Mouse (Mus musculus) heart, adult 2 months (tissue): ENCODE data around the gene Stat3. TPM values are rescaled to one million over a fixed set of nuclear protein-coding genes. Genes with fewer than 3 reads are reported as not detected.

ENCODE experiments used
- DNase-seq, 2 experiments: peaks; one replicate each; pipeline ENCODE4 v3.0.0; 2021
- H3K27ac ChIP-seq: fragments of 200-600 bp; 2 replicates; pipeline ENCODE4 v1.8.1; 2022
- H3K27me3 ChIP-seq: fragments of 200-500 bp; 2 replicates; pipeline ENCODE4 v1.6.1; 2012; ENCODE audit warnings: mild to moderate bottlenecking, low read length, inconsistent platforms, mixed read lengths; ENCODE audit not compliant: control insufficient read depth, insufficient read depth
- H3K36me3 ChIP-seq: fragments of 200-500 bp; 2 replicates; pipeline ENCODE4 v1.6.1; 2012; ENCODE audit warnings: low read length, inconsistent platforms; ENCODE audit not compliant: control insufficient read depth, insufficient read depth
- H3K4me1 ChIP-seq: fragments of 200-500 bp; 2 replicates; pipeline ENCODE4 v1.6.1; 2011; ENCODE audit warnings: low read length; ENCODE audit not compliant: control insufficient read depth, insufficient read depth
- H3K4me3 ChIP-seq: fragments of 200-600 bp; 2 replicates; pipeline ENCODE4 v1.8.1; 2022
- H3K79me2 ChIP-seq: fragments of 200-500 bp; replicated peaks from 2 replicates; pipeline ENCODE4 v1.6.1; 2012; ENCODE audit warnings: mild to moderate bottlenecking, inconsistent platforms, low read length, moderate library complexity, mixed read lengths; ENCODE audit not compliant: control insufficient read depth, insufficient read depth
- H3K9ac ChIP-seq: fragments of 200-500 bp; 2 replicates; pipeline ENCODE4 v1.6.1; 2012; ENCODE audit warnings: low read depth, mild to moderate bottlenecking, control low read depth, inconsistent platforms, low read length, mixed read lengths
- CTCF ChIP-seq: fragments of 200-600 bp; IDR thresholded peaks from 2 replicates; pipeline ENCODE4 v1.8.1; 2022; ENCODE audit warnings: antibody characterized with exemption, mild to moderate bottlenecking, moderate library complexity
- EP300 ChIP-seq: fragments of 200-500 bp; IDR thresholded peaks from 2 replicates; pipeline ENCODE4 v1.6.1; 2011; ENCODE audit warnings: low read depth, low read length, control low read depth; ENCODE audit not compliant: insufficient read depth
- POLR2A ChIP-seq: fragments of 200-500 bp; IDR thresholded peaks from 2 replicates; pipeline ENCODE4 v1.6.1; 2011; ENCODE audit warnings: mild to moderate bottlenecking, low read depth, low read length, control low read depth; ENCODE audit not compliant: insufficient read depth
- WGBS: fragments of 180-500 bp; shearing (Covaris S2); methylation state at CpG from one replicate; pipeline ENCODE4 v1.1.7; 2018; 5-methylcytosine and 5-hydroxymethylcytosine counted together
- intact Hi-C: fragments of 180-260 bp; cut with DNase I; formaldehyde crosslinking; loops from one replicate; pipeline ENCODE4 v1.15.1; 2025
- polyA plus RNA-seq: library from polyadenylated mRNA; depleted of rRNA; stranded (reverse); fragments of >200 nt; gene quantifications from 2 replicates; pipeline ENCODE4 v1.2.3, GENCODE M21; 2012
- total RNA-seq, 2 experiments: library from RNA; stranded (reverse); gene quantifications; 2 replicates each; pipeline ENCODE4 v1.2.3; 2021

Stat3 gene
- total and polyA plus RNA-seq, 3 experiments = 85.8 to 94.7 (median 93.0) TPM

DNA sequence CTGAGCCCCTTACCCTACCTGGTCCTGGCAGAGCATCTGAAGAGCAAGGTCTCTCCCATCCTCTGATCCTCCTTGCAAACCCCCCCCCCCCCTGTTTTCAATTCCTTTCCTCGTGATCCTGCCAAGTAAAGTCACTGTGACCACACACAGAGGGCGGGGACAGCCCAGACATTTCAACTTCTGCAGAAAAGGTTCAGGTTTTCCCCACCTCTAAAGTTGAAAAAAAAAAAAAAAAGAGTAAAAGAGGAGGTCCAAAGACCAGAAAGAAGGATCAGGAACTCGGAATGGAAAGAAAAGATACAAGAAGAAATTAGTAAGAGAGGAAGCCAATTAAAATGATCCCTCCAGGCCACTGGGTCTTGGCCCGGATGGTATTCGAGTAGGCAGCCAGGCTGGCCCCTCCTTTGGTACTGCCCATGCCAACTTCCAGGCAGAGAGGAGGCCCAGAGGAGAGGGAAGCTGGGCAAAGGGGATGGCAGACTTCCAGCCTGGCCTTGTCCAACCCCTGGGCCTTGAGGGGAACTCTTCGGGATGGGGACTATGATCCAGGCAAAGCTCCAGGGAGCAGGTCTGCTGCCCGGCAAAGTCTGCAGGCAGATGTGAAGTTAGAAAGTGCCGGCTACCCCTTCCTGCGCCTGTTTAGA is 80.3 kb downstream of the Stat3 start, which contains the start of gene Stat5a:
Gene Stat5a, plus strand, starts transcription at position 417 of the 644 bp plus-strand sequence.
- Histone ChIP-seq H3K79me2 (no peaks in the 10 kb centered on the region), H3K27me3 (no peaks in the 10 kb centered on the region), H3K9ac (peak within 1 kb of the TSS; percentile 74), H3K4me1 (peaks cover 6% of the 10 kb centered on the region), H3K4me3 (peak within 1 kb of the TSS; percentile 58), H3K36me3 (no peaks in the 10 kb centered on the region), H3K27ac (peak within 1 kb of the TSS; percentile 84)
- peak; percentile 80 to 87 for DNase-seq
- peak; percentile 39; the same call in 1 of the 2 replicates for TF ChIP-seq POLR2A
- 0 out of 2 replicates have a peak, but pooled peaks have one; percentile 27 for TF ChIP-seq EP300
- no peak for TF ChIP-seq CTCF
- 32% methylated on average over 9 of the region's 9 CpGs for WGBS
- intact Hi-C loops = no loop called here

DNA sequence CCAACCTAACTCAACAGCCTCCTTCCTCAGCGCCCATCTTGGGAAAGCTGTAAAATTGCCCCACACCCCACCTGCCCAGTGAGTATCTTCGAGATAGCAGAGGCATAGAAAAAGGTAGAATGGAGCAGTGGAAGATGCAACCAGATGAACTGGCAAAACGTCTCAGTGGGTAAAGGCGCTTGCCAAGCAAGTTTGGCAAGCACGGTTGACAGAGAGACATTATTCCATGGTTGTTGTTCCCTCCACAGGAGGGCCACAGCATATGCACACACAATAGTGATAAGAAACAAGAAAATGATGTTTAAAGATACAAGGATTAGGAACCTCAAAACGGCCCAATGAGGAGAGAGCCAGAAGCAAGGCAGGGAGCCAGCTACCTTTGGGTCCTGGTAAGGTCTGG is 81.4 kb downstream of the Stat3 start:
- intact Hi-C loops = no loop called here
- 66% methylated on average over 6 of the region's 6 CpGs for WGBS
- DNase-seq = no peak
- no peak for TF ChIP-seq POLR2A
- no peak for TF ChIP-seq CTCF
- no peak for TF ChIP-seq EP300
- H3K27me3 ChIP-seq = no peaks in the 10 kb centered on the region
- no peak overlapping the region for H3K27ac ChIP-seq
- H3K4me1 ChIP-seq = peaks cover 6% of the 10 kb centered on the region
- H3K36me3 ChIP-seq = no peaks in the 10 kb centered on the region
- no peak overlapping the region for H3K9ac ChIP-seq
- H3K4me3 ChIP-seq = no peak overlapping the region
- no peaks in the 10 kb centered on the region for H3K79me2 ChIP-seq

DNA sequence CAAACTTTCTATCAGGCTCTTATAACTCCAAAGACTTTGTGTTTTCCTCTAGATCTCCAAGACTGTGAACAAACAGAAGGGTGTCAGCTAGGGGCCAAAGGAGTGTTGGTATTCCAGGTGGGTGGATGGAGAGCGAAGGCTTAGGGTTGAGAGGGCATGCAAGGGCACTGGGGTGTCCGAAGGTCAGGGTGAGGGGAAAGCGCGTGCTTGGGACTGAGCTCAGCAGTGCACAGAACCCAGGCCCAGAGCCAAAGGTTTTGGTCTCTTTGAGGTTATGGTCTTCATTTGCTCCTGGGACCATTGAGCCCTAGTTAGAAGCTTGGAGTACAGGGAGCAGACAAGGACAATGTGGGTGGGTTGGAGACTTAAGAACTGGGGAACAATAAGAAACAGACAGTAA is 84.2 kb downstream of the Stat3 start:
- intact Hi-C loops = no loop called here
- Histone ChIP-seq H3K4me1 (peaks cover 7% of the 10 kb centered on the region), H3K9ac (no peak overlapping the region), H3K27ac (no peak overlapping the region), H3K79me2 (no peaks in the 10 kb centered on the region), H3K36me3 (no peaks in the 10 kb centered on the region), H3K4me3 (no peak overlapping the region), H3K27me3 (no peaks in the 10 kb centered on the region)
- no peak for DNase-seq
- 83% methylated on average over 4 of the region's 4 CpGs for WGBS
- TF ChIP-seq CTCF = no peak
- no peak for TF ChIP-seq EP300
- no peak for TF ChIP-seq POLR2A

DNA sequence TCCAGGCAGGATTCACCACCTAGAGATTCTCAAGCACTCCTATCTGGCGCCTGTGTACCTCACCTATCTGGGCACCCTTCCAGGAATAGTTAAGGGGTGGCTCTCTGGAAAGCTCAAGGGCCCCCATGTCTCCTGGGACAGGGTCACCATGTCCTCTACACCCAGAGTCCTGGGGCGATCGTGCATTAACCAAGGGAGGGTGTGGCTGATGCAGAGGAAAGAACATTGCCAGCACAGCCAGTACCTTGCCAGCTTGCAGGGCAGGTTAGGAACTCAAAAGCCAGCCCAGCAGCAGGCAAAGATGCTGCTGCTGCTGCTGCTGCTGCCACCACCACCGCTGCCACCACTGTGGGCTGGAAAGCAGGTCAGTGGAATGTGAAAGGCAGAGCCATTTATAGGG is 85.1 kb downstream of the Stat3 start:
- intact Hi-C loops = no loop called here
- H3K27me3 ChIP-seq = no peaks in the 10 kb centered on the region
- no peak overlapping the region for H3K9ac ChIP-seq

DNA sequence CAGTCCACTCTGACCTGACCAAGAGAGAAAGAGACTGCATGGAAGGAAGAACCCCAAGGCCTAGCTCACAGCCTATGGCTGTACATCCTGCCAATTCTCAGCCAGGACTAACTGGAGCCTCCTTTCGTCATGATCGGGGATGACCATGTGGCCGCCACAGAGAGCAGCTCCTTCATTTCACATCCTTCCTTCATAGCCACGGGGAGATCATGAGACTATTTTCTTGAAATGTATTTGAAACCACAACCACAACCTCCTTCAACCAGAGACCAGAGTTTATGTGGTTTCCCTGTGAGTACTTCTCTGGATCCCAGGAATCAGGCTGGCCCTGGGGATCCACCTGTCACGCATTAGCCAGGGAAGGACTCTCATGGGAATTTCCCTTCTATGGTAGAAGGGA is 86.3 kb downstream of the Stat3 start:
- no peaks in the 10 kb centered on the region for H3K79me2 ChIP-seq
- intact Hi-C loops = no loop called here
- no peak overlapping the region for H3K27ac ChIP-seq
- no peak for DNase-seq
- no peak for TF ChIP-seq CTCF
- TF ChIP-seq EP300 = no peak
- TF ChIP-seq POLR2A = no peak
- no peak overlapping the region for H3K9ac ChIP-seq
- no peaks in the 10 kb centered on the region for H3K27me3 ChIP-seq
- WGBS = 67% methylated on average over 5 of the region's 5 CpGs
- peaks cover 3% of the 10 kb centered on the region for H3K4me1 ChIP-seq
- no peak overlapping the region for H3K4me3 ChIP-seq
- peaks cover 10% of the 10 kb centered on the region; the same call in 1 of the 2 replicates for H3K36me3 ChIP-seq

More for the DNA sequence above, 85.1 kb downstream of the Stat3 start:
- no peaks in the 10 kb centered on the region for H3K79me2 ChIP-seq
- H3K27ac ChIP-seq = no peak overlapping the region
- WGBS = 37% methylated on average over 4 of the region's 4 CpGs
- H3K36me3 ChIP-seq = no peaks in the 10 kb centered on the region
- DNase-seq = no peak
- H3K4me1 ChIP-seq = peaks cover 5% of the 10 kb centered on the region
- TF ChIP-seq EP300 = no peak
- no peak for TF ChIP-seq POLR2A
- H3K4me3 ChIP-seq = no peak overlapping the region

DNA sequence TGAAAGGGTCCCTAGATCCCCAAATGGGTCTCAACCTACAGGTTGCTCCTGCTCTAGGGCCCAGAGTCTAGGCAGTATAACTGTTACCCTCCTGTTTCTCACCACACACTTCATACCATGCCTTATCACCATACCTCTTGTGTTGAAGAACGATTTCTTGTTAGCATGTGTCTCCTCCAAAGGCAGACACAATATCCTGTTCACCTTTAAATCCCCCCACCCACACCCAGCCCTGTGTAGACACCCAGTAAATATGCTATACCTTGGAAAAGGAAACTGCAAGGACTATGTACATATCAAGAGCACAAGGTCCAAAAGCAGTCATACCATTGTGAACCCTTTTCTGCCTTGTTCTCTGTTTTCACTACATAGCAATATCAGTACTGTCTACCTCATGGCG is 87.3 kb downstream of the Stat3 start:
- Histone ChIP-seq H3K79me2 (no peaks in the 10 kb centered on the region), H3K9ac (no peak overlapping the region), H3K27me3 (no peaks in the 10 kb centered on the region), H3K27ac (no peak overlapping the region), H3K36me3 (peaks cover 10% of the 10 kb centered on the region; the same call in 1 of the 2 replicates), H3K4me1 (peaks cover 3% of the 10 kb centered on the region), H3K4me3 (no peak overlapping the region)
- 73% methylated on average over 2 of the region's 2 CpGs for WGBS
- intact Hi-C loops = no loop called here
- DNase-seq = no peak
- TF ChIP-seq CTCF = no peak
- no peak for TF ChIP-seq EP300
- TF ChIP-seq POLR2A = no peak
